Mouse (Mus musculus) ES-E14 (cell line): ENCODE measurements around the gene Gtpbp3. TPM values are rescaled to one million over a fixed set of nuclear protein-coding genes. Genes with fewer than 3 reads are reported as not detected.
A peak's percentile ranks its signal among the peaks of the same experiment; 100 is the strongest.

Experiments
- DNase-seq: peaks from one replicate; pipeline ENCODE4 v3.0.0-alpha.2; 2013; ENCODE audit warnings: low read depth, low spot score
- H3K27ac ChIP-seq: 2 replicates; pipeline ENCODE4 v1.5.1; 2012; ENCODE audit warnings: low read depth, mild to moderate bottlenecking, low read length, moderate library complexity, mixed read lengths; ENCODE audit not compliant: poor library complexity, insufficient read depth, severe bottlenecking
- H3K36me3 ChIP-seq: 2 replicates; pipeline ENCODE4 v1.6.1; 2012; ENCODE audit warnings: mild to moderate bottlenecking, low read length, moderate library complexity, mixed read lengths; ENCODE audit not compliant: control insufficient read depth, poor library complexity, insufficient read depth, severe bottlenecking
- H3K4me1 ChIP-seq, 2 experiments: fragments of 150-350 bp in 1 of 2; sonication (generic) in 1 of 2; 2 replicates each; pipeline ENCODE4 v1.6.1; 2012; ENCODE audit warnings: low read length in 2 of 2, mild to moderate bottlenecking in 1 of 2, mixed read lengths in 1 of 2; ENCODE audit not compliant: control insufficient read depth in 2 of 2, insufficient read depth in 2 of 2, poor library complexity in 1 of 2
- H3K4me3 ChIP-seq, 2 experiments: fragments of 150-350 bp in 1 of 2; sonication (generic) in 1 of 2; 2 replicates each; pipeline ENCODE4 v1.5.1; 2012; ENCODE audit warnings: low read length in 2 of 2, low read depth in 1 of 2, mild to moderate bottlenecking in 1 of 2, mixed read lengths in 1 of 2; ENCODE audit not compliant: insufficient read depth in 1 of 2, poor library complexity in 1 of 2, severe bottlenecking in 1 of 2
- H3K9ac ChIP-seq: 2 replicates; pipeline ENCODE4 v1.6.1; 2012; ENCODE audit warnings: low read depth, mild to moderate bottlenecking, low read length, mixed read lengths; ENCODE audit not compliant: poor library complexity, insufficient read depth, severe bottlenecking
- H3K9me3 ChIP-seq: fragments of 150-350 bp; sonication (generic); 2 replicates; pipeline ENCODE4 v1.6.1; 2012; ENCODE audit warnings: low read depth, mild to moderate bottlenecking, low read length; ENCODE audit not compliant: control insufficient read depth, insufficient read depth
- CHD2 ChIP-seq: IDR thresholded peaks from 2 replicates; pipeline ENCODE4 v1.6.1; 2014; ENCODE audit warnings: mild to moderate bottlenecking, low read depth, low read length, inconsistent platforms
- HCFC1 ChIP-seq: IDR thresholded peaks from 2 replicates; pipeline ENCODE4 v1.6.1; 2012; ENCODE audit warnings: low read length, inconsistent platforms, borderline replicate concordance; ENCODE audit not compliant: insufficient read depth
- MAFK ChIP-seq: IDR thresholded peaks from 2 replicates; pipeline ENCODE4 v1.6.1; 2014; ENCODE audit warnings: mild to moderate bottlenecking, low read depth, low read length, inconsistent platforms; ENCODE audit not compliant: insufficient read depth
- ZC3H11A ChIP-seq: IDR thresholded peaks from 2 replicates; pipeline ENCODE4 v1.6.1; 2012; ENCODE audit warnings: low read depth, mild to moderate bottlenecking, inconsistent platforms, low read length, borderline replicate concordance
- ZNF384 ChIP-seq: IDR thresholded peaks from 2 replicates; pipeline ENCODE4 v1.6.1; 2012; ENCODE audit warnings: low read depth, low read length, inconsistent platforms
- in situ Hi-C, 2 experiments: fragments of 600-800 bp; cut with MboI; formaldehyde crosslinking; loops; one replicate each; pipeline ENCODE4 v1.15.1; 2025; ENCODE audit warnings: low sequenced_read_pairs in 2 of 2, inconsistent platforms in 1 of 2; ENCODE audit not compliant: unreplicated experiment in 2 of 2
- total RNA-seq: library from RNA; depleted of rRNA; stranded (reverse); fragments of 300-350 nt; gene quantifications from 2 replicates; pipeline ENCODE4 v1.2.3, GENCODE M21; 2012

Gtpbp3 gene
- total RNA-seq, 1 experiment = 60.4 TPM

DNA sequence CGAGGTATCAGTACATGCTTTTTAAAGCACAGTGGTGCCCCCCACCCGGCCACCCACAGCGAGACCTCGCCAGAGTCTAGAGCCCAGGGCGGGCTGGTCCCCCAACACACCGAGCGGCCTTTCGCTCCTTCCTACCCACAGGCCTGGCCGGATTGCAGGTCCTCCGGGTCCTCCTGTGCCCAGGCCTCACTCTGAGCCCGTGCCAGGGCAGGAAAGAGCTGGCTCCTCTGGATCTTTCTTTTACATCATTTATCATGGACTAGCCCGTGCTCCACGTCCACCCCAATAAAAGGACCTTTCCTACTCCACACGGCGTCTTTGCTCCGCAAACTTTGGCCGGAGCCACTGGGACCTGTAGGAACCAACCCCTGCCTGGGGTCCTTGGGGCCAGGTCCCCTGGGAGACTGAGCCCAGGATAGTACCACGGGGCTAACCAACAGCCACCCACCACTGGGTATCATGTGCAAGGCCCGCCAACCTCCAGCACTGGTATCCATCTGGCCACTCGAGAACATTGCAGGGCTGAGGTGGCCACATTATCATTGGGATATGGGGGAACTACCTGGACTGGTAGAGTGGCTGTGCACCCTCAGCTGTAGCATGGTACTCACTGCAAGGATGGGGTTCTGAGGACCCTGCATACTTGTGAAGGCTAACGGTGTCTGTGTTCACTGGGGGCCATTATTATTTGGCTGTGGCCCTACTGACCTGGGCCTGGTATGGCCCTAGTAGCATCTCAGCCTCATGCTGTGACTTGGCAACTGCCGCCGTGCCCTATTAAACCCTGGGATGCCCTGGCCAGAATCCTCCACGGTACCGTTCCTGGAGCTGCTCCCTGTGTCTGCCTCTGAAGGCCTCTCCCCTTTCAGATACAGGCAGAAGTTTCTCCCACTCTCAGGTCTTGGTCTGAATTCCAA is 12.9 kb upstream of the Gtpbp3 start:
- in situ Hi-C loops = no loop called here
- TF ChIP-seq MAFK = no peak
- no peak for TF ChIP-seq ZC3H11A
- TF ChIP-seq HCFC1 = no peak
- no peak for TF ChIP-seq CHD2
- no peak for TF ChIP-seq ZNF384
- no peak overlapping the region for H3K27ac ChIP-seq
- DNase-seq = no peak
- no peak overlapping the region for H3K4me3 ChIP-seq
- H3K4me1 ChIP-seq = peaks cover 0 to 11% of the 10 kb centered on the region in 2 experiments; a peak in 1 of 4 replicates
- no peaks in the 10 kb centered on the region for H3K9me3 ChIP-seq
- H3K36me3 ChIP-seq = peaks cover 37% of the 10 kb centered on the region
- H3K9ac ChIP-seq = no peak overlapping the region

DNA sequence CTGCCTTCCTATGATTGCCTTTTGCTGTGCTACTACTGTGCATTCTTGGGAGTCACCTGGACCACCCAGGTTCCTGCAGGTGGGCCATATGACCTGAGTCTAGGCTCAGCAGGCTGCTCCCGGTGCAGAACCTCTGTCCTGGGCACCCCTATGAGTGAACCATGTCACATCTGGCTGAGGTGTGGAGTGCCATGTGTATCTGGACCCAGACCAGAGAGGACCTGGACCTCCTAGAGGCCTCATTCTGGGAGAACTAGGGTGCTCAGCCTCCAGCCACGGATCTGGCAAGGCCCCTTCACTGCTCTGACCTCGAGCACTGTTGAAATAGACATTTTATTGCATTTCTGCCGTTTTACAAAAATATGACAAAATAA is 12.2 kb upstream of the Gtpbp3 start:
- peaks cover 35% of the 10 kb centered on the region for H3K36me3 ChIP-seq
- in situ Hi-C loops = no loop called here
- no peak for TF ChIP-seq CHD2
- TF ChIP-seq HCFC1 = no peak
- no peak for TF ChIP-seq MAFK
- no peak for TF ChIP-seq ZNF384
- no peak for TF ChIP-seq ZC3H11A
- peaks cover 0 to 8% of the 10 kb centered on the region in 2 experiments; a peak in 1 of 4 replicates for H3K4me1 ChIP-seq
- peak overlapping the region; percentile 60 to 81; a peak in 3 of 4 replicates for H3K4me3 ChIP-seq
- no peak overlapping the region for H3K9ac ChIP-seq
- no peak overlapping the region for H3K27ac ChIP-seq
- DNase-seq = no peak
- H3K9me3 ChIP-seq = no peaks in the 10 kb centered on the region

DNA sequence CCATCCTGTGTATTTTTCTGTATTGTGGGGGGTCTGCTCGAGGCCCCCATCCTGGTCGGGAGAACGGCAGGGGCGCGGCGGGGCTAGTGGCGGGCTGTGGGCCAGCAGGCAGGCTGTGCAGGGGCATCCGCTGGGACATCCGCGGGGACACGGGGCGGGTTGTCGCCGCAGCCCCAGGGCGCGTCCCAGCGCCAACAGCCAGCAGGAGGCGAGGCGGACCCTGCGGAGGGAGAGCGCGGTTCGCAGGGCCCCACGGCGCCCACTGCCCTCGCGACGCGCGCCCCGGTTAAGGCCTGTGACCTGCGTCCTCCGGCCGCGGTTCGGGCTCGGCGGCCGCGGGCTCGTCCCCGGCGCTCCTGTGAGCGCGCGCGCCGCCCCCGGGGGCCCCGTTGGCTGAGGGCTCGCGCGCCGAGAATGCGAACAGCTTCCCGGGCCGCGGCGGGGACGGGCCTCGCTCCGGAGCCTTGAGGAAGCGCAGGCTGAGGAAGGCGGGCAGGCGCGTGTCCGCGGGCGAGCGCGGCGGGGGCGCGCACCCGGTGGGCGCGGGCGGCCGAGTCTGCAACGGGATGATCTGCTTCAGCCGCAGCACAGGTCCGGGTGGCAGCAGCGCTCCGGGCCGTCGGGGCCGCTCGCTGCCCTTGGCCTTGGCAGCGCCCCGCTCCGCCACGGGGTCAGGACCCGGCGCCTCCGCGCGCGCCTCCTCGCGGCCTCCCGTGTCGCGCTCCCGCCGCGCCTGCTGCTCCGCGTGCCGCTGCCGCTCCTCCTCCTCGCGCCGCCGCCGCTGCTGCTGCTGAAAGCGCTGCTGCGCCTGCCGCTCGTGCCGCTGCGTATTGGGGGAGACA is 11.6 kb upstream of the Gtpbp3 start:
- H3K27ac ChIP-seq = 0 out of 2 replicates have a peak overlapping the region, but pooled peaks have one; percentile 20
- H3K36me3 ChIP-seq = peaks cover 30% of the 10 kb centered on the region
- H3K9me3 ChIP-seq = no peaks in the 10 kb centered on the region
- TF ChIP-seq CHD2 (no peak), ZNF384 (no peak), ZC3H11A (no peak), MAFK (no peak), HCFC1 (no peak)
- H3K4me1 ChIP-seq = peaks cover 0 to 5% of the 10 kb centered on the region in 2 experiments; a peak in 1 of 4 replicates
- in situ Hi-C loops = no loop called here
- H3K4me3 ChIP-seq = peak overlapping the region; percentile 60 to 81
- no peak for DNase-seq
- peak overlapping the region; percentile 78 for H3K9ac ChIP-seq

DNA sequence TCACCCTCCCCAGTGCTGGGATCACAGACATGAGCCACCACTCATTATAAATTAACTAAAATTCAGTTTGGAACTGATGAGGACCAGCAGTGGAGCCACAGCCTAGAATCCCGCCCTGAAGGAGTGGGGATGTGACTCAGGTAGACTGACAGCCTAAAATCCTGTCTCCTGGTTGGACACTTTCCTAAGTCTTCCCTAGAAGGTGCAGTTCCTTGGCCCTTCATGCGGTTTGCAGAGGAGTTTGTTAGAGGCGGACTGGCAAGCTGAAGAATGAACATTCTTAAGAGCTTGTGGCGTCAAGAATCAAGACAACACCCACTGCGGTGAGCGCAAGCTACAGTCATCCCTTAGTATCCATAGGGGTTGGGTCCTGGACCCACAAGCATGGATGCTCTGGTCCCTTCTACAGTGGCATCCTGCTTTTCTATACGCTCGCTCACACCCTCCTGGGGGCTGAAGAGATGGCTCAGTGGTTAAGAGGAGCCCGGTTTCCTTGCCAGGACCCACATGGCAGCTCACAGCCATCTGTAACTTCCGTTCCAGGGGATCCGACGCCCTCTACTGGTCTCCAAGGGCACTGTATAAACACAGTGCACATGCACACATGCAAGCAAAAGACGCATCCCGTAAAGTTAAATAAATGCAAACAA is 10.6 kb upstream of the Gtpbp3 start:
- Histone ChIP-seq H3K4me1 (peaks cover 0 to 7% of the 10 kb centered on the region in 2 experiments; a peak in 1 of 4 replicates), H3K27ac (no peak overlapping the region), H3K9ac (peak overlapping the region; percentile 65; the same call in 1 of the 2 replicates), H3K9me3 (no peaks in the 10 kb centered on the region), H3K36me3 (peaks cover 21% of the 10 kb centered on the region), H3K4me3 (peak overlapping the region; percentile 43 to 81)
- no peak for DNase-seq
- in situ Hi-C loops = no loop called here
- TF ChIP-seq MAFK (no peak), HCFC1 (0 out of 2 replicates have a peak, but pooled peaks have one; percentile 51), ZNF384 (0 out of 2 replicates have a peak, but pooled peaks have one; percentile 12)
